Mouse (Mus musculus) left cerebral cortex, adult 8-10 months (tissue): ENCODE measurements around the gene Dnah17. TPM values are rescaled to one million over a fixed set of nuclear protein-coding genes. Genes with fewer than 3 reads are reported as not detected.

Experiments
- DNase-seq, 2 experiments: peaks; one replicate each; pipeline ENCODE4 v3.0.0; 2022; ENCODE audit warnings: low spot score in 2 of 2
- microRNA-seq, 2 experiments: library from miRNA; unstranded; fragments of <30 nt; microRNA quantifications; one replicate each; pipeline ENCODE4 v1.2.0; 2022
- total RNA-seq, 4 experiments: library from RNA; stranded (reverse); gene quantifications; 2 replicates each; pipeline ENCODE4 v1.2.4; 2022

Dnah17 gene
- total RNA-seq, 4 experiments from 2014 or later: 0.07 to 0.34 (median 0.13) TPM

DNA sequence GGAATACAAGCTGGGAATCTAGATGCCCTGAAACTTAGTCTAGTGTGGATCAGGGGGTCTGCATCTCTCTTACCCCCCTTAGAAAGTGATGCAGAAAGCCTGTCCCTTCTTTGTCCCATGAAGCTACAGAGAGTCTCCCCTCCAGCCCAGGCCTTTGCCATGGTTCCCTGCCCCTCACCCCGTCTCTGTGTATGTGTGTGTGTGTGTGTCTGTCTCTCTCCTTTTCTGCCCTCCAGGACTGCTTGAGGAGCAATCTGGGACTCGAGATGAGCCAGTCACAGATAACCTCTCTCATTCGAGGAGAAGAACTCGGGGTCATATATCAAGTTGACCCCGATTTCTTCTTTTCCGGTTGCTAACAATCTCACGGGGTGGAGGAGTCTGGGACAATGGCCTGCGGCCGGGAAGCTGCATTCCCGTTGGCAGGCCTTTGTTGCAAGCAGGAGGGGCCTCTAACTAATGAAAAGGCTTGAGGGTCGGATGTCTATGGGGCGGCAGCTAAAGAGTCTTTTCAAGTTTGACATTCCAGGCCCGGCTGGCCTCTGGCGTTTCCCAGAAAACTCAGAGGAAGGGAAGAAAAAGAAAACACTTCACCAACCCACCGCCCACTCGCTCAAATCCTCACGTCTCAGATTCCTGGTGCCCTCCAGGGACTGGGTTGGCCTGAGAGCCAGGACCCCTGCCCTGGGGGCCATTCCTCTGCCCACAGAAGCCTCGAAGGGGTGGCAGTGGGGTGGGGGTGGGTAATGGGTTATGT, 155.0 kb downstream of the Dnah17 start:
- no peak for DNase-seq

DNA sequence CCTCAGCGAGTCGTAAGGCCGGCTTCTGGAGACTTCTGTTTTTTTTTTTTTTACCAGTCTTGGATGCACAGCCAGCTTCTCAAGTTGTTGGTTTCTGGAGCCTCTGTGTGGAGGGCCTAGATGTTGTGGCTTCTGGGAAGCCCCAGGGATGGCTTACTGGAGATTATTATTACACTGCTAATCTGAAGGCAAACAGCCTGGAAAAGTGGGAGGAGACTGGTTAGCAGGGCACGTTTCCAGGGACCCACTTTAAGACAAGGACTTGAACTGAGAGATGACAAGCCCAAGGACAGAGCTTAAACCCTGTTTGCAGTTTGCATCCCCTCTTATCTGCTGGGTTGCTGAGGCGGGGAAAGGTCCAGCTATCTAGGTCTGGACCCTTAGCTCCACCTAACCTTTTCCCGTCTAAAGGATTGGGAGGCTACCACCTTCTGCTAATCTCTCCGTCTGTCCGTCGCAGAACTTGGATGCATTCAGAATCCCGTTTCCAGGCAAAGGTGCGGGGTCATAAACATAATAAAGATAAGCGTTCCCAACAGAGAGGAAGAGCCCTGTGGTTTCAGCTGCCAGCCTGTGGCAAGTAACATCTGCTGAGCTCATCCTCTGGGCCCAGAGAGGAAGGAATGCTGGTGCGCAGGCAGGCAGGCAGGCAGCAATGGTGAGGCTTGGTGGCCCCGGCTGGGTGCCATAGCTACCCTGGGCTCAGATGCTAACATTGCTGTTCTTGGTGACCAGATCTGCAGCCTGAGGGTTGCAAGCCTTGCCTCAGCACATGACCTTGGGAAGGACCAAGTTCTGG, 155.9 kb downstream of the Dnah17 start:
- DNase-seq: no peak

DNA sequence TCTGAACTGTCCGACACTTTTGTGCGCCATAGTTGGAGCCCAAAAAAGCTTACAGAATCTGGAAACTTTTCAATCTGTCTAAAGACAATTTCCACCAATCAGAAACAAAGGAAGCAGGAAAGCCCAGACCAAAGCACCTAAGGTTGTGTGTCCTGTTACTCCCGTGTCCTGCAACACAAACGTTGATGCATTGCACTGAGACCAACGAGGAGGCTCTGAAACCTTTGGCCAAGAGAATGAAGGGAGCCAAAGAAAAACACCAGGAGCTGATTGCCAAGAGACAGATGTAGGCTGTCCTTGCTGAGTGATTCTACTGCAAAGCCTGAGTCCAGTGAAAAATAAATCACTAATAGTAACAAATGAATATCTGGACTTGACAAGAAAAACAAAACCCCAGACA, 156.9 kb downstream of the Dnah17 start:
- no peak for DNase-seq

DNA sequence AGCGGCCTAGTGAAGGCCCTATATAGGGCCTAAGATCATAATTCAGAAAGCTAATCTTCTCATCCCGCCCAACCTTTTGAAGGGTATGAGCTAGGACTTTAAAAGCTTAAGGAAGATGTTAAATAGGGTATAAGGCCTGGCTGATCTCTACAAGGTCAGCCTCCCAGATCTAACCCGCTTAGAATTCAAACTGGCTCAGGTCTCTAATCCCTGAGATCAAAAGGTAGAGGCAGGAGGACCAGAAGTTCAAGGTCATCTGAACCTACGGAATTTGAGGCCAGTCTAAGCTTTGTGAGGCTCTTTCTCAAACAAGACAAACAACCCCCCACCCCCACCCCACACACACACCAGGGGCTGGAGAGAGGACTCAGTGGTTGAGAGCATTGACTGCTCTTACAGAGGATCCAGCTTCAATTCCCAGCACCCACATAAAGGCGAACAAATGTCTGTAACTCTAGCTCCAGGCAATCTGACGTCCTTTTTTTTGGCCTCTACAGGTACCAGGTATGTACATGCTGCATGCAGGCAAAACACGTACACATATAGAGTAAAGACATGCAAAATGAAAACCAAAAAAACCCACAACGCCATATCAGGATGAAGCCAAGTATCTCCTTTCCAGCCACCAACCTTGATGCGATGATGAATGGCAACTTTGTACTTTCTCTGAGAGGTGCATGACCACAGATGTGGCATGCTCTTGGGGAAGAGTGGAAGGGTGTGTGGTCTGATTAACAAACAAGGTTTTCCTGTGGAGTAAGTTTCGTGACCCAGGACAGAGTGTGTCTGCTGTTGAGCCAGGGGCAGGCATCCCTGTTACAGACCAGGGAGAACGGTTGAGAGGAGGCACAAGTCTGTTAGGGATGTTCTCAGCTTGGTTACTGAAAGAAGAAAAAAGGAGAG, 157.5 kb downstream of the Dnah17 start:
- no peak for DNase-seq

Small RNA genes within 50 kb of the gene (microRNA-seq; reads per million reads assigned to microRNA genes)
- 0.44 to 0.63 reads per million in 2 experiments for gene Mir6933

Other genes starting within 250 kb of the Dnah17 start
- gene Socs3, start 160.6 kb downstream of the Dnah17 start, total RNA-seq: 1 to 10 TPM; 3.1 to 7.5 (median 3.6) TPM
- 10 to 100 TPM; 77.9 to 92.4 (median 82.4) TPM for gene Pgs1, start 144.3 kb downstream of the Dnah17 start, total RNA-seq
- 10 to 100 TPM; 62.7 to 77.3 (median 68.8) TPM for gene Cyth1, start 118.0 kb upstream of the Dnah17 start, total RNA-seq
- 10 to 100 TPM; 29.6 to 33.3 (median 30.1) TPM for gene Usp36, start 159.6 kb upstream of the Dnah17 start, total RNA-seq
- gene Cep295nl, start 211.9 kb upstream of the Dnah17 start, total RNA-seq: 1 to 10 TPM in 3 of 4 experiments, under 1 TPM in 1; 0.98 to 3.2 (median 1.5) TPM
- gene Timp2, start 225.1 kb upstream of the Dnah17 start, total RNA-seq: 100 to 1,000 TPM; 239 to 259 (median 249) TPM